8 mouse cellular contexts compared by ENCODE assay signal in genomic region chr3:37586731-37587578, GRCm38 (mm10). TPM values are rescaled to one million over a fixed set of nuclear protein-coding genes. Genes with fewer than 3 reads are reported as not detected.
A peak's percentile ranks its signal among the peaks of the same experiment; 100 is the strongest.
DNase-seq lines count a peak whose midpoint lies in the region; ATAC-seq and TF ChIP-seq lines count a peak whose summit lies in the region.

No protein-coding gene starts in this region.

- H3K27me3 ChIP-seq in limb, embryonic 15.5 days = no peaks in the 10 kb centered on the region
- no peaks in the 10 kb centered on the region for H3K27me3 ChIP-seq in small intestine, adult 2 months (ENCODE audit: control insufficient read depth, insufficient read depth, low read length)

- no peak overlapping the region for H3K9ac ChIP-seq in limb, embryonic 15.5 days

- H3K4me1 ChIP-seq in limb, embryonic 15.5 days = peaks cover 13% of the 10 kb centered on the region
- H3K4me1 ChIP-seq in small intestine, adult 2 months (ENCODE audit: control insufficient read depth, insufficient read depth, insufficient read length, low read length) = no peaks in the 10 kb centered on the region

- no peak for TF ChIP-seq CTCF in layer of hippocampus, adult 2 months (conservative IDR thresholded peaks at IDR 0.05)
- no peak for TF ChIP-seq CTCF in small intestine, adult 2 months (IDR thresholded peaks at IDR 0.05; ENCODE audit: extremely low read depth, insufficient read length, insufficient replicate concordance, low read depth, low read length)

- TF ChIP-seq POLR2A in small intestine, adult 2 months (IDR thresholded peaks at IDR 0.05; ENCODE audit: low read depth, low read length) = no peak

- peak overlapping the region; percentile 31 for H3K4me2 ChIP-seq in limb, embryonic 15.5 days

- WGBS in limb, embryonic 15.5 days = 23% methylated on average over 16 of the region's 16 CpGs
- 42% methylated on average over 16 of the region's 16 CpGs for WGBS in small intestine, adult 2 months

- no peaks in the 10 kb centered on the region for H3K36me3 ChIP-seq in limb, embryonic 15.5 days
- H3K36me3 ChIP-seq in small intestine, adult 2 months (ENCODE audit: control insufficient read depth, insufficient read depth, low read length) = no peaks in the 10 kb centered on the region

- peak overlapping the region; percentile 84 for H3K27ac ChIP-seq in layer of hippocampus, adult 2 months
- H3K27ac ChIP-seq in limb, embryonic 15.5 days = peak overlapping the region; percentile 84
- peak overlapping the region; percentile 50 for H3K27ac ChIP-seq in small intestine, adult 2 months (ENCODE audit: insufficient read depth, low read depth, low read length)

- ATAC-seq in limb, embryonic 15.5 days (ENCODE audit: insufficient number of reproducible peaks, low FRiP score, low TSS enrichment, low read depth) = no peak

- peak overlapping the region; percentile 33 for H3K4me3 ChIP-seq in layer of hippocampus, adult 2 months
- H3K4me3 ChIP-seq in limb, embryonic 15.5 days = peak overlapping the region; percentile 3; the same call in 1 of the 2 replicates
- H3K4me3 ChIP-seq in small intestine, adult 2 months (ENCODE audit: low read depth, low read length) = no peak overlapping the region

- intact Hi-C loops in heart, postnatal 10 days (cut with DNase I) = loop anchor here (5.0 kb wide), 1 partner anchor 50 kb away; the partner anchor contains the start of gene Spry1

- H3K9me3 ChIP-seq in limb, embryonic 15.5 days = no peaks in the 10 kb centered on the region

- DNase-seq in layer of hippocampus, adult 2 months (ENCODE audit: low spot score in 2 of 2) = no peak
- DNase-seq in layer of hippocampus, adult 18-20 months (ENCODE audit: low spot score in 2 of 2) = no peak
- DNase-seq in heart, postnatal 10 days = peak; percentile 27 to 34
- DNase-seq in right cerebral cortex, postnatal 10 days (ENCODE audit: low spot score in 2 of 2) = no peak
- no peak for DNase-seq in adrenal gland, postnatal 36 days
- DNase-seq in urinary bladder, adult 18-20 months (ENCODE audit: low spot score in 2 of 2) = no peak

RNA-seq across cellular contexts. Expression of gene Spry1, which starts 52.8 kb away (rescaled TPM):
- 10 to 100 TPM; 12.1 to 13.1 TPM for total RNA-seq in layer of hippocampus, adult 2 months (2021)
- total RNA-seq in layer of hippocampus, adult 18-20 months (2021) = 10 to 100 TPM in 1 of 2 experiments, 1 to 10 TPM in 1; 9.7 to 10.8 TPM
- total RNA-seq in heart, postnatal 10 days (2021) = 10 to 100 TPM; 41.9 to 48.3 TPM
- polyA plus RNA-seq in limb, embryonic 15.5 days (2015; fragmentation: Nextera tagmentation; extraction: Ambion mirVana) = 20.0 and 21.9 TPM in 2 replicates
- polyA plus RNA-seq in small intestine, adult 2 months (2012; rRNA removed) = 7.1 and 17.5 TPM in 2 replicates
- total RNA-seq in adrenal gland, postnatal 36 days (2021) = 10 to 100 TPM; 25.1 to 31.4 TPM

Comparison
In these comparisons a context has a peak if more than half of its experiments do, and no peak if none do; other contexts are left out.
1. DNase-seq: peak in heart, postnatal 10 days (2 of 2); none in layer of hippocampus, adult 2 months (0 of 2), layer of hippocampus, adult 18-20 months (0 of 2), right cerebral cortex, postnatal 10 days (0 of 2), adrenal gland, postnatal 36 days (0 of 2) and urinary bladder, adult 18-20 months (0 of 2).
2. Peak in every context shown above with its lines, with median percentiles within 50 percentile points of each other: H3K27ac ChIP-seq.